Mouse (Mus musculus): Measurements from ENCODE around the gene Olfr1065.
"Not testable (repeated sequence)": the region's sequence is repeated elsewhere in the genome, so short reads cannot be mapped to it uniquely, and the experiment has no call there.

The Olfr1065 gene

GRCm38 (mm10) chr2:86450491-86450890 lies at the start of gene Olfr1065:
TSS of gene Olfr1065 (minus strand) at chr2:86450591.
- DNase-seq: not testable (repeated sequence)

GRCm38 (mm10) chr2:86487286-86487685 lies 36.9 kb upstream of the Olfr1065 start, which contains the start of gene Olfr228:
TSS of gene Olfr228 (minus strand) at chr2:86487386.
- DNase-seq: no peak

DNA sequence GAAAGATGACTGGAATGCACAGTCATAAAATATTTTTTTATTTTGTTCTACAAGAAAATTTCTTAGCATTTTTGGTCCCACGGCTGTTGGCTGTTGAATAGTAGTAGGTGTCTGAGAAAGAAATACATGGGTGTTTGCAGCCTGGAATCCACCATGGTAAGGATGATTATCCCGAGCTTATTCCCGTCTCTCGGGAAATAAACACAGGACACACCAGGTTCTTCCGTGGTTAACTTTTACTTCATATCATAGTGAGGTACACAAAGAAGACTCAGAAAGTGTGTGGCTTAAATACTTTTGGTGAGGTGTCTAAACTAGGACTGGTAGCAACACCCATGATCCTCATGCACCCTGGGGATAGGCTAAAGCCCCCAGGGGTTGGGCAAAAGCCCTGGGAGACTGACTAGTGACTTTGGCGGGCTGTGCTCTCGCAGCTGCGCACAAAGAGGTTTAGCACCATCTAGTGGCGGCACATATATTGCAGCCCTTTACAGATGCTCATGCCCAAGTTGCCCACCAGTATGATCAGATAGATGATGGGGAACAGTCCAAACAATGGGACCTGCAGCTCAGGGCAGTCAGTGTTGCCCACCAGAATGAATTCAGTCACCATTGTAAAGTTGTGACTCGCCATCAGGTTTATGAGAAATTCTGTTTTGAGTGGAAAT lies 14.2 kb upstream of the Olfr1065 start:
- peak; percentile 23 for DNase-seq

- DNase-seq: no peak
Observed at GRCm38 (mm10) chr2:86460434-86460833, 10.0 kb upstream of the Olfr1065 start.

DNA sequence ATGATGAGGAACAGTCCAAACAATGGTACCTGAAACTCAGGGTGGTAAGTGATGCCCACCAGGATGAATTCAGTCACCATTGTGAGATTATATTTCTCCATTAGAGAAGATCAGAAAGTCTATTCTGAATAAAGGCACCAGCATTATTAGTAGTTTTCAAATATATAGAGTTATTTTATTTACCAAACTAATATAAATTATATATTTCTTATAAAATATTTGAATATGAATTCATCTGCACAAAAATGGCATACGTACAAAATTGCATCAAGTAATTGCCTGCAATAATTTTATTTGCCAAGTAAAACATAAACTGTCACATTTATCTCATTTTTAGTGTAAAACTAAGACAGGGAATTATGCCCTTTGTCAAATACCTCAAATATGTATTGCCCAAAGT lies 5.8 kb upstream of the Olfr1065 start, which contains the start of gene Olfr1066:
Gene Olfr1066 (minus strand): TSS at position 101 of the 400 bp plus-strand sequence.
- no peak for DNase-seq

DNA sequence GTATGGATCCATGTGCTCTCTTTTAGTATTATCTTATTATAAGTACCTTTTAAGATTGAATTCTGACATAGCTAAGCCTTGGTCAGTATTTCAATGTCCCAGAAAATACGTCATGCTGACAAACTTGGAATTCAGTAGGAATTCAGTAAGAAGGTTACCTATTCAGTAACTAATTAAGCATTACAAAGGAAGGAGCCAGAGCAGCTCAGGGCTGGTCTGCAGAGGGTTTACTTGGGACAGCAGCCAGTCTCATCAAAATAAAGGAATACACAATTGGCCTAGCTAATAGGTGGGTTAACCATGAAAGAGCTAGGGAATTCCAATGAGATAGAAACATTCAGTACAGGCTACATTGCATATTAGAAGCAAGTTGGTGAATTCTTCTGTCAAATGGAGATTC lies 8.3 kb downstream of the Olfr1065 start:
- not testable (repeated sequence) for DNase-seq

DNA sequence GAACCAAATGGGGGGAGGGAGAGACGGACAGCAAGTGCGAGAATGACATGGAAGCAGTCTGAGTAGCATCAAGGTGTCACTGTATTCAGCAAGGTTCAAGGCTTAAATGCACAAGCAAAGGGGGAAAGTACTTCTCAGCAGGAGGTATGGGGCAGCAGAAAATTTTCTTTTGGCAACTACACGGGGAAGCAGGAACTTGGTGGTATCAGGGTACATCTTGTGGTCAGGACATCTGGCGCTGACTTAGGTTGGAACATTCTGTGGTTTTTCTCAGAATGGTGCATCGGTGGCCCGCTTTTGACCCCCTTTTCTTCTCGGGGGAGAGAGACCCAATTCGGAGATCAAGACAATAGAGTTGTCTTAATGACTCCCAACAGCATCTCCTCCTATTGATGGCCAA lies 21.9 kb downstream of the Olfr1065 start:
- DNase-seq: not testable (repeated sequence)

GRCm38 (mm10) chr2:86426649-86427048 lies 23.7 kb downstream of the Olfr1065 start, which contains the start of gene Olfr1062:
TSS of gene Olfr1062 (minus strand) at chr2:86426749.
- not testable (repeated sequence) for DNase-seq

- no peak for DNase-seq
Observed at GRCm38 (mm10) chr2:86413950-86414349, 36.4 kb downstream of the Olfr1065 start, which contains the start of gene Olfr1061. TSS of gene Olfr1061 (minus strand) at chr2:86414050.

DNA sequence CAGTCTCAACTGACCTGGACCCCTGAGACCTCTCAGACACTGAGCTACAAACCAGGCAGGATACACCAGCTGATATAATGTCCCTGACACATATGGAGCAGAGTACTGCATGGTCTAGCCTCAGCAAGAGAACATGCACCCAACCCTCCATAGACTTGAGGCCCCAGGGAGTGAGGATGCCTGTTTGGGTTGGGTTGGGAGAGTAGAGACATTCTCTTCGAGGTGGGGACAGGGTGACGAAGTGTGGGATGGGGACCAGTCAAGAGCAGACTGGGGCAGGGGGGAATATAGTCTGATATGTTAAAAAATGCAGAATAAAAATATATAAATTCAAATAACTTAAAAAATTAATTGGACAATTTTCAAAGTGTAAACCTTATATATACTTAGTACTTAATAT lies 55.3 kb downstream of the Olfr1065 start:
- DNase-seq: no peak
